Mouse (Mus musculus) ES-E14 (cell line): ENCODE results near the gene Trim10.

ENCODE experiments used
- CHD2 ChIP-seq: IDR thresholded peaks from 2 replicates; pipeline ENCODE4 v1.6.1; 2014; ENCODE audit warnings: mild to moderate bottlenecking, low read depth, low read length, inconsistent platforms
- HCFC1 ChIP-seq: IDR thresholded peaks from 2 replicates; pipeline ENCODE4 v1.6.1; 2012; ENCODE audit warnings: low read length, inconsistent platforms, borderline replicate concordance; ENCODE audit not compliant: insufficient read depth
- MAFK ChIP-seq: IDR thresholded peaks from 2 replicates; pipeline ENCODE4 v1.6.1; 2014; ENCODE audit warnings: mild to moderate bottlenecking, low read depth, low read length, inconsistent platforms; ENCODE audit not compliant: insufficient read depth

- no peak for TF ChIP-seq MAFK
- TF ChIP-seq HCFC1, result no peak
- no peak for TF ChIP-seq CHD2
Measured at GRCm38 (mm10) chr17:36903651-36904050, 34.3 kb downstream of the Trim10 start.
